Mouse (Mus musculus) midbrain, postnatal 0 days (tissue): ENCODE measurements at regions not wholly inside any gene's neighbourhood (a gene's known extent, or its start where the extent isn't known, plus 50 kb on each side); places are given as distances from the start of the nearest gene placed in this dataset.

Experiments
- ATAC-seq: fragments of 200-750 bp; cut with Nextera tagmentation; 2 replicates; pipeline ENCODE4 v1.8.0; 2017; ENCODE audit warnings: moderate number of reproducible peaks, mild to moderate bottlenecking, moderate TSS enrichment, moderate library complexity; ENCODE audit not compliant: low FRiP score
- DNase-seq: peaks from one replicate; pipeline ENCODE4 v3.0.0-alpha.2; 2015; ENCODE audit warnings: low spot score
- H3K27ac ChIP-seq: fragments of 300-500 bp; sonication (generic); 2 replicates; pipeline ENCODE4 v1.5.1; 2014; ENCODE audit warnings: low read depth, mild to moderate bottlenecking, low read length, mixed read lengths
- H3K27me3 ChIP-seq: fragments of 300-500 bp; sonication (generic); 2 replicates; pipeline ENCODE4 v1.6.1; 2014; ENCODE audit warnings: low read length, control low read depth, mixed read lengths; ENCODE audit not compliant: insufficient read depth
- H3K36me3 ChIP-seq: fragments of 300-500 bp; sonication (generic); 2 replicates; pipeline ENCODE4 v1.6.1; 2014; ENCODE audit warnings: low read length, control low read depth, mixed read lengths; ENCODE audit not compliant: insufficient read depth
- H3K4me1 ChIP-seq: fragments of 300-500 bp; sonication (generic); 2 replicates; pipeline ENCODE4 v1.6.1; 2014; ENCODE audit warnings: mild to moderate bottlenecking, control low read depth, antibody characterized with exemption, low read length, mixed read lengths; ENCODE audit not compliant: insufficient read depth
- H3K4me2 ChIP-seq: fragments of 300-500 bp; sonication (generic); 2 replicates; pipeline ENCODE4 v1.6.1; 2014; ENCODE audit warnings: low read depth, mild to moderate bottlenecking, low read length, mixed read lengths; ENCODE audit not compliant: poor library complexity, severe bottlenecking
- H3K4me3 ChIP-seq: fragments of 300-500 bp; sonication (generic); 2 replicates; pipeline ENCODE4 v1.5.1; 2014; ENCODE audit warnings: low read depth, mild to moderate bottlenecking, low read length, moderate library complexity
- H3K9ac ChIP-seq: fragments of 300-500 bp; sonication (generic); replicated peaks from 2 replicates; pipeline ENCODE4 v1.6.1; 2014; ENCODE audit warnings: mild to moderate bottlenecking, low read length, moderate library complexity, mixed read lengths; ENCODE audit not compliant: poor library complexity, severe bottlenecking
- H3K9me3 ChIP-seq: fragments of 300-500 bp; sonication (generic); 2 replicates; pipeline ENCODE4 v1.6.1; 2016; ENCODE audit warnings: low read length, control low read depth
- CTCF ChIP-seq: IDR thresholded peaks from 2 replicates; pipeline ENCODE4 v1.5.1; 2016; ENCODE audit warnings: antibody characterized with exemption, mild to moderate bottlenecking
- WGBS: fragments of 180-500 bp; shearing (Covaris S2); extraction: QIAGEN DNeasy Blood & Tissue Kit; methylation state at CpG from one replicate; pipeline ENCODE4 v1.1.7; 2014; 5-methylcytosine and 5-hydroxymethylcytosine counted together

DNA sequence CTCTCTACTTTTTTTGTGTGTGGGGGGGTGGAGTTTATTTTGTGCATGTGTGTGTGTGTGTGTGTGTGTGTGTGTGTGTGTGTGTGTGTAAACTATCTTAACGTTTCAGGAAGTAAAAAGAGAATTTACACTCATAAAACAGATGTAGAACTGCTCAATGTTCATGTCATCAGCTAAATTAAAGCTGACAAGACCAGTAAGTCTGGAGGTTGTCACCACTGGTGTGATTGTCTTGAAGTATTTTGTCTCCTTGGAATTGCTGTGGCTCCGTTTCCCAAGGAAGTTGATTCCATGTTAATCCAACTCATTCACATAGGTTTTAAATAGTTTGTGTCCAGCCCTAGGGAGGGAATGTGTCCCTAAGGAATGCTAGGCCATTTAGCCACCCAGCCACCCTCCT is 374.1 kb upstream of the Itga1 start:
- no peaks in the 10 kb centered on the region for H3K27me3 ChIP-seq
- no peak overlapping the region for H3K9ac ChIP-seq
- WGBS: 55% methylated on average over 2 of the region's 2 CpGs
- H3K9me3 ChIP-seq: no peaks in the 10 kb centered on the region
- no peak for TF ChIP-seq CTCF
- DNase-seq: no peak
- no peaks in the 10 kb centered on the region for H3K36me3 ChIP-seq
- no peak for ATAC-seq
- H3K4me3 ChIP-seq: no peak overlapping the region
- H3K4me1 ChIP-seq: no peaks in the 10 kb centered on the region
- H3K27ac ChIP-seq: no peak overlapping the region
- H3K4me2 ChIP-seq: no peak overlapping the region

GRCm38 (mm10) chr13:115465689-115466088 is 363.9 kb upstream of the Itga1 start:
- Histone ChIP-seq H3K9ac (no peak overlapping the region), H3K36me3 (no peaks in the 10 kb centered on the region), H3K4me3 (no peak overlapping the region), H3K27me3 (no peaks in the 10 kb centered on the region), H3K9me3 (no peaks in the 10 kb centered on the region), H3K27ac (no peak overlapping the region), H3K4me1 (no peaks in the 10 kb centered on the region), H3K4me2 (no peak overlapping the region)
- no peak for TF ChIP-seq CTCF
- no peak for DNase-seq
- ATAC-seq: no peak
- 72% methylated on average over 6 of the region's 6 CpGs for WGBS

GRCm38 (mm10) chr13:115451244-115451643 is 349.5 kb upstream of the Itga1 start:
- H3K9me3 ChIP-seq: no peaks in the 10 kb centered on the region
- H3K4me3 ChIP-seq: no peak overlapping the region
- no peak overlapping the region for H3K27ac ChIP-seq
- peak; percentile 52 for DNase-seq
- no peak for ATAC-seq
- H3K27me3 ChIP-seq: no peaks in the 10 kb centered on the region
- H3K9ac ChIP-seq: no peak overlapping the region
- WGBS: 7% methylated on average over 1 of the region's 1 CpGs
- H3K4me1 ChIP-seq: no peaks in the 10 kb centered on the region
- peak; percentile 84 for TF ChIP-seq CTCF
- H3K4me2 ChIP-seq: no peak overlapping the region
- no peaks in the 10 kb centered on the region for H3K36me3 ChIP-seq

DNA sequence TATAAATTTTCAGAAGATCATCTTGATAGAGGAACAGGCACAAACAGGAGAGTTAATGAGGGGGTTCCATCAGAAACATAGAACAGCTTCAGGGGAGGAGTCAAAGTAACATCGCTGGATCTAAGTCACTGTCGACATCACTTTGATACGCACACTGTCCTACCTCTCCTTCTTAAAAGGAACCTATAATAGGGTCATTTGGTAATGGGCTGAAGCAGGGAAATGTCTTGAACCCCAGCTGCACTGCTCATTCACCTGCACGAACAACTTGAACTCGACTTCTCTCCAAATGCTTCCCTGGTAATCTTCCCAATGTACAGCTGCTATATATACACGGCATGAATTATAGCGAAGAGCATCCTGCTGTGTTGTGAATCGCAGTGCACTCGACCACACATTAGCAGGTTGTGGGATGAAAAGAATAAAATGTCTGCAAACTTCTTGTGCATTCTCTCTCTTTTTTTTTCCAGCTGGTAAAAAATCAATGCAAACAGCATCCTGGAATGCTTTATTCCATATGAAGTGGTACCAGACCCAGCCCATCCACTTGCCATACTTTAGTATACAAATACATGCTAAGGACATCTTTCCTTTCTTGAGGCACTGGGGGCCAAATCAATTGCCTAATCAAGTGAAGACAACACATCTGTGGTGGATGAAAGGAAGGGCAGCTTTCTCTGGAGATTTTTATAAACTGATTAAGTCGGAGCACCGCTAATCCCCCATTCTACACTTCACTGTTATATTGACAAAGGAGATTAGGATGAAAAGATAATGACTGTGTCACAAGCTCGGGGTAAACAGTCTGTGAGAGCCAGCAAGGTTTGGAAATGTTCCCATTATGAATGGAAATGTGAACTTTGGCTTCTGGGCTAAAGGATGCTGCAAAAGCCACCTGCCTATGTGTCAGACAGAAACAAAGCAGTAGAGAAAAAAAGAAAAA is 325.6 kb upstream of the Itga1 start:
- no peak overlapping the region for H3K27ac ChIP-seq
- TF ChIP-seq CTCF: no peak
- H3K9me3 ChIP-seq: no peaks in the 10 kb centered on the region
- H3K4me1 ChIP-seq: no peaks in the 10 kb centered on the region
- H3K27me3 ChIP-seq: no peaks in the 10 kb centered on the region
- DNase-seq (peak; percentile 24), ATAC-seq (no peak)
- no peaks in the 10 kb centered on the region for H3K36me3 ChIP-seq
- no peak overlapping the region for H3K4me2 ChIP-seq
- no peak overlapping the region for H3K9ac ChIP-seq
- H3K4me3 ChIP-seq: no peak overlapping the region
- WGBS: 20% methylated on average over 12 of the region's 12 CpGs

DNA sequence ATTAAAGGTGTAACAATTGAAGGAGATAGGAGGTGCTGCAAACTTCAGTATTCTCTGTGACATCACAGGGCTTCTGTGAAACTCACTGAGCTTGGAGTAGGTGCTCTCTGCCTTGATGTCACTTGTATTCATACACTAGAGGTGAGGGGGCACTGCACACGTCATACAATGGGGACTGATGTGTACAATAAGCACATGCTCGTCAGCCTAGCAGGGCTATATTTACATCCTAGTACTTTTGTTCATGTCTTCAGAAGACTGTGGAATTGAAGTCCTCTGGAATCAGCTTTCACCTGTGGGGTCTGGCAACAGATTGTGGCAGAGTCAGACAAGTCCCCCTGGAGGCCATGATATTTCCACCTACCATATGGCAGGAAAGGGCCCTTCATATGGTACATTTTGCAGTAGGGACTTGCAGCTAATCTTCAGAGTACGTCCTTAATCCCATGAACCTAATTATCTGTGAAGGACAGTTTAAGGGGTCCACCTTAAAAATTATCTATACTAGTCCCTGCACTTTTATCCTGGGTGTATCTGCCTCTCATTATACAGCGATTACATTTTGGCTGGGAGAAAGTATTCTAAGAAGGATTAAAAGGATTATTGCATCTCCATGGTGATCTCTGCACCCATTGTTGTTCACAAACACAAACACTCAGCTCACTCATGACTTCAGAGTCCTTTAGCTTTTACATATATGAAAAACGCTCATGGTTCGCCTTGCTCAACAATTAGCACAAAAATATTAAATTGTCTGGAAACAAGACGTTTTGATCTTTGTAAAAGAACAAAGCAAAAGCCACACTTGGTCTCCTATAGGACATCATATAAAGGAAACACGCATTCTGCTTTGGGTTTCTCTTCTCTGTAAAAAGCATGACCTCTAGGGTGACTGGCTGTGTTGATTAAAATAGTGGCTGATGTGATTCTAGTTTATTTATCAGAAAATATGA is 324.1 kb upstream of the Itga1 start:
- TF ChIP-seq CTCF: no peak
- H3K4me3 ChIP-seq: no peak overlapping the region
- H3K9ac ChIP-seq: no peak overlapping the region
- no peak overlapping the region for H3K4me2 ChIP-seq
- no peak overlapping the region for H3K27ac ChIP-seq
- no peaks in the 10 kb centered on the region for H3K36me3 ChIP-seq
- no peaks in the 10 kb centered on the region for H3K27me3 ChIP-seq
- WGBS: 30% methylated on average over 8 of the region's 8 CpGs
- no peaks in the 10 kb centered on the region for H3K9me3 ChIP-seq
- no peak for ATAC-seq
- DNase-seq: peak; percentile 40
- H3K4me1 ChIP-seq: no peaks in the 10 kb centered on the region
